ENCODE assay signal across 25 mouse cellular contexts in genomic region chr1:55605450-55605849, GRCm38 (mm10).
DNase-seq lines count a peak whose midpoint lies in the region; ATAC-seq and TF ChIP-seq lines count a peak whose summit lies in the region.
"Had no signal": no experiment of that assay in that cellular context is flagged by ENCODE, and none has a peak within 500 bp of the region (broad histone marks: within the 10 kb centered on the region; RNA-seq: fewer than 3 reads in every experiment).

No protein-coding gene starts in this region.

- TF ChIP-seq POLR2A in kidney, adult 2 months (IDR thresholded peaks at IDR 0.05; ENCODE audit: low read depth, low read length): no peak
- TF ChIP-seq POLR2A in brain, embryonic 14.5 days (IDR thresholded peaks at IDR 0.05; ENCODE audit: borderline replicate concordance, extremely low read depth, insufficient read depth, insufficient read length, poor library complexity, severe bottlenecking): no peak

- TF ChIP-seq CTCF in kidney, adult 2 months (conservative IDR thresholded peaks at IDR 0.05; ENCODE audit: insufficient read depth, insufficient read length, low read depth, low read length): no peak
- TF ChIP-seq CTCF in kidney, postnatal 0 days (IDR thresholded peaks at IDR 0.05; ENCODE audit: low read depth): no peak
- TF ChIP-seq CTCF in stomach, postnatal 0 days (IDR thresholded peaks at IDR 0.05; ENCODE audit: low read depth): no peak
- TF ChIP-seq CTCF in brain, embryonic 14.5 days (IDR thresholded peaks at IDR 0.05; ENCODE audit: borderline replicate concordance, extremely low read depth, insufficient read depth, insufficient read length): no peak

- no peak overlapping the region for H3K4me3 ChIP-seq in kidney, adult 2 months (ENCODE audit: insufficient read depth, low read depth, low read length)
- no peak overlapping the region for H3K4me3 ChIP-seq in kidney, postnatal 0 days (replicated peaks; ENCODE audit: low read depth, low read length)
- no peak overlapping the region for H3K4me3 ChIP-seq in stomach, embryonic 16.5 days (replicated peaks; ENCODE audit: low read length)
- H3K4me3 ChIP-seq in stomach, postnatal 0 days (ENCODE audit: low read depth, low read length): no peak overlapping the region
- H3K4me3 ChIP-seq: embryonic facial prominence, embryonic 12.5 days; embryonic facial prominence, embryonic 15.5 days; heart, embryonic 12.5 days; heart, embryonic 15.5 days; hindbrain, embryonic 10.5 days; hindbrain, embryonic 13.5 days had no signal

- ATAC-seq in kidney, postnatal 0 days (replicated peaks; ENCODE audit: low FRiP score, low read depth): no peak
- no peak for ATAC-seq in stomach, embryonic 16.5 days (ENCODE audit: insufficient read depth, low FRiP score)
- ATAC-seq in stomach, postnatal 0 days (ENCODE audit: low FRiP score, low TSS enrichment): no peak
- ATAC-seq: CD4-positive, CD25-positive, alpha-beta regulatory T cell, adult 4 months; hindbrain, embryonic 16.5 days had no signal

- H3K27ac ChIP-seq in kidney, adult 2 months (ENCODE audit: insufficient read depth, low read depth, low read length): peak overlapping the region; percentile 76
- 0 out of 2 replicates have a peak overlapping the region, but pooled peaks have one; percentile 15 for H3K27ac ChIP-seq in kidney, postnatal 0 days
- 0 out of 2 replicates have a peak overlapping the region, but pooled peaks have one; percentile 21 for H3K27ac ChIP-seq in stomach, embryonic 16.5 days (ENCODE audit: low read length)
- H3K27ac ChIP-seq in stomach, postnatal 0 days (replicated peaks): no peak overlapping the region
- H3K27ac ChIP-seq: embryonic facial prominence, embryonic 12.5 days; embryonic facial prominence, embryonic 15.5 days; heart, embryonic 15.5 days; hindbrain, embryonic 10.5 days; hindbrain, embryonic 13.5 days had no signal

- no peak overlapping the region for H3K9ac ChIP-seq in kidney, postnatal 0 days (ENCODE audit: low read depth, low read length)
- H3K9ac ChIP-seq in stomach, embryonic 16.5 days (ENCODE audit: low read length): no peak overlapping the region
- H3K9ac ChIP-seq in stomach, postnatal 0 days (ENCODE audit: low read length): no peak overlapping the region
- H3K9ac ChIP-seq: embryonic facial prominence, embryonic 12.5 days; embryonic facial prominence, embryonic 15.5 days; heart, embryonic 12.5 days; heart, embryonic 15.5 days; hindbrain, embryonic 13.5 days had no signal

- no peaks in the 10 kb centered on the region for H3K9me3 ChIP-seq in kidney, postnatal 0 days (replicated peaks; ENCODE audit: low read length)
- no peaks in the 10 kb centered on the region for H3K9me3 ChIP-seq in stomach, embryonic 16.5 days (replicated peaks; ENCODE audit: control insufficient read depth, low read length)
- H3K9me3 ChIP-seq in stomach, postnatal 0 days (ENCODE audit: control insufficient read depth, low read length): no peaks in the 10 kb centered on the region
- H3K9me3 ChIP-seq: embryonic facial prominence, embryonic 12.5 days; embryonic facial prominence, embryonic 15.5 days; heart, embryonic 12.5 days; heart, embryonic 15.5 days; hindbrain, embryonic 10.5 days; hindbrain, embryonic 13.5 days had no signal

- no peak for DNase-seq in kidney, adult 2 months
- DNase-seq in kidney, postnatal 25 days: no peak
- no peak for DNase-seq in kidney, postnatal 0 days (ENCODE audit: low spot score)
- no peak for DNase-seq in kidney, adult 11 months
- no peak for DNase-seq in stomach, postnatal 0 days (ENCODE audit: low spot score)
- peak; percentile 57 for DNase-seq in brain, embryonic 14.5 days (ENCODE audit: low read depth)
- DNase-seq in ovary, postnatal 10 days (ENCODE audit: low spot score): no peak
- DNase-seq: adrenal gland, postnatal 10 days; adrenal gland, postnatal 36 days; cerebellum, adult 11 months; cerebellum, adult 2 months; cerebellum, adult 9-11 months; cerebellum, postnatal 25 days; gastrocnemius, postnatal 25 days; heart, postnatal 10 days; heart, postnatal 36 days had no signal

- H3K4me1 ChIP-seq in kidney, adult 2 months (ENCODE audit: control insufficient read depth, insufficient read depth, low read length): peaks cover 19% of the 10 kb centered on the region
- H3K4me1 ChIP-seq in kidney, postnatal 0 days (replicated peaks; ENCODE audit: insufficient read depth, low read length): 0 out of 2 replicates have a peak, but pooled peaks cover 6% of the 10 kb centered on the region
- H3K4me1 ChIP-seq in stomach, embryonic 16.5 days (ENCODE audit: control insufficient read depth, insufficient read depth, low read length): peaks cover 8% of the 10 kb centered on the region
- H3K4me1 ChIP-seq in stomach, postnatal 0 days (replicated peaks; ENCODE audit: control insufficient read depth, insufficient read depth): no peaks in the 10 kb centered on the region
- H3K4me1 ChIP-seq: embryonic facial prominence, embryonic 12.5 days; embryonic facial prominence, embryonic 15.5 days; heart, embryonic 15.5 days; hindbrain, embryonic 10.5 days had no signal

- WGBS in kidney, adult 2 months: 85% methylated on average over 4 of the region's 4 CpGs
- 73% methylated on average over 4 of the region's 4 CpGs for WGBS in kidney, postnatal 0 days
- 69% methylated on average over 4 of the region's 4 CpGs for WGBS in stomach, embryonic 16.5 days
- WGBS in stomach, postnatal 0 days: 84% methylated on average over 4 of the region's 4 CpGs

- H3K4me2 ChIP-seq in kidney, postnatal 0 days (ENCODE audit: low read length): no peak overlapping the region
- H3K4me2 ChIP-seq in stomach, embryonic 16.5 days (ENCODE audit: low read depth, low read length): no peak overlapping the region
- H3K4me2 ChIP-seq in stomach, postnatal 0 days (replicated peaks; ENCODE audit: low read depth): no peak overlapping the region
- H3K4me2 ChIP-seq: embryonic facial prominence, embryonic 12.5 days; embryonic facial prominence, embryonic 15.5 days; heart, embryonic 12.5 days; heart, embryonic 15.5 days; hindbrain, embryonic 13.5 days had no signal

- H3K36me3 ChIP-seq in kidney, adult 2 months (ENCODE audit: control insufficient read depth, insufficient read depth, low read length): no peaks in the 10 kb centered on the region
- H3K36me3 ChIP-seq in kidney, postnatal 0 days (ENCODE audit: insufficient read depth, low read length): no peaks in the 10 kb centered on the region
- no peaks in the 10 kb centered on the region for H3K36me3 ChIP-seq in stomach, embryonic 16.5 days (ENCODE audit: control insufficient read depth, insufficient read depth, low read length)
- H3K36me3 ChIP-seq in stomach, postnatal 0 days (ENCODE audit: control insufficient read depth, insufficient read depth, low read length): no peaks in the 10 kb centered on the region
- H3K36me3 ChIP-seq: embryonic facial prominence, embryonic 12.5 days; embryonic facial prominence, embryonic 15.5 days; heart, embryonic 12.5 days; heart, embryonic 15.5 days; hindbrain, embryonic 10.5 days; hindbrain, embryonic 13.5 days had no signal

- H3K27me3 ChIP-seq in kidney, adult 2 months (replicated peaks; ENCODE audit: control insufficient read depth, insufficient read depth, low read length): no peaks in the 10 kb centered on the region
- H3K27me3 ChIP-seq in kidney, postnatal 0 days (ENCODE audit: insufficient read depth, low read length): no peaks in the 10 kb centered on the region
- no peaks in the 10 kb centered on the region for H3K27me3 ChIP-seq in stomach, embryonic 16.5 days (ENCODE audit: control insufficient read depth, insufficient read depth, low read length)
- H3K27me3 ChIP-seq in stomach, postnatal 0 days (ENCODE audit: control insufficient read depth, insufficient read depth, low read length): no peaks in the 10 kb centered on the region
- H3K27me3 ChIP-seq: embryonic facial prominence, embryonic 12.5 days; embryonic facial prominence, embryonic 15.5 days; heart, embryonic 12.5 days; heart, embryonic 15.5 days; hindbrain, embryonic 13.5 days had no signal

- TF ChIP-seq EP300 in stomach, postnatal 0 days (optimal IDR thresholded peaks at IDR 0.05): no peak
